Mouse (Mus musculus): Measurements from ENCODE around the gene Vmn2r117.

The Vmn2r117 gene

DNA sequence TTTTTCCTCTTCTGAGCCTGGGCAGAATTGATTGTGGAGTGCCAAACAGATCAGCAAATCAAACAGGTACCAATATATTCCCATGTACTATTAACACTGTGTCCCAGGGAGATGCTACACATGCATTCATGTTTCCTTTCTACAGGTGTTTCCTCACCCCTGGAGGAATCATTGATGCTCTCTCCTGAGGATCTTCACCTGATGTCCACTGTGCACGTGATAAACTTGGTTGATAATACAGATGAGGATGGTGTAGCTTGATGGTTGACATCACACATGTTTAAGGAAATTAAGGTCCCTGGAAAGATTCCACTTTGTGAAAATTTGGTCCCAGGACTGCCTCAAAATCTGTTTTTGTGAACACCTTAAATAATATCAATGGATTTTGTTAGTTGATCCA lies at the start of gene Vmn2r117:
Gene Vmn2r117, minus strand, starts transcription at position 101 of the 400 bp plus-strand sequence.
- in situ Hi-C loops (cut with MboI, MseI): loop anchor here (5.0 kb wide), 1 partner anchor 167 kb away; the partner anchor contains the start of gene Vmn2r114

DNA sequence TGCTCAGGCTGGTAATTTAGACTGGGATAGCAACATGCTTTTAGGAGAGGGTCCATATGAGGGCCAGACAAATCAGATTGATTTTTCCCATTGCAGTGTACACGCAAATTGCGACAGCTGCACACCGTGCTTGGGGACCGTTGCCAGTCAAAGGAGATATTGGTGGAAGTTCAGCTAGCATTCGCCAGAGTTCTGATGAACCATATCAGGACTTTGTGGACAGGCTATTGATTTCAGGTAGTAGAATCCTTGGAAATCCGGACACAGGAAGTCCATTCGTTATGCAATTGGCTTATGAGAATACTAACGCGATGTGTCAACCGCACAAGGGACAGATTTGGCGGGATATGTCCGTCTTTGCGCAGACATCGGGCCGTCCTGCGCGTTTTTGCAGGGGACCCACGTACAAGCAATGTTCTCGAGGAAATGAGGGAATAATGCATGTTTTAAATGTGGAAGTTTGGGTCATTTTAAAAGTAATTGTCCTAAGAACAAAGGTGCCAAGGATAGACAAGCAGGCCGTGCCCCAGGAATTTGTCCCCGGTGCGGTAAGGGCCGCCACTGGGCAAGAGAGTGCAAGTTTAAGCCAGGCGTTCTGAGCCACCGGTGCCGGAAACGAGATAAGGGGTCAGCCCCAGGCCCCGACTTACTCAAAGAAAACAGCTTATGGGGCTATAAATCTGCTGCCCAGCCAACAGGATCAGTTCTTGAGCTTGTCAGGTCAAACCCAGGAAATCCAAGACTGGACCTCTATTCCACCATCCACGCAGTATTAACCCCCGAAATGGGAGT lies 43.6 kb upstream of the Vmn2r117 start:
- in situ Hi-C loops (cut with MboI, MseI): loop anchor here (10.0 kb wide), 1 partner anchor 58 kb away; no protein-coding TSS in a partner anchor

DNA sequence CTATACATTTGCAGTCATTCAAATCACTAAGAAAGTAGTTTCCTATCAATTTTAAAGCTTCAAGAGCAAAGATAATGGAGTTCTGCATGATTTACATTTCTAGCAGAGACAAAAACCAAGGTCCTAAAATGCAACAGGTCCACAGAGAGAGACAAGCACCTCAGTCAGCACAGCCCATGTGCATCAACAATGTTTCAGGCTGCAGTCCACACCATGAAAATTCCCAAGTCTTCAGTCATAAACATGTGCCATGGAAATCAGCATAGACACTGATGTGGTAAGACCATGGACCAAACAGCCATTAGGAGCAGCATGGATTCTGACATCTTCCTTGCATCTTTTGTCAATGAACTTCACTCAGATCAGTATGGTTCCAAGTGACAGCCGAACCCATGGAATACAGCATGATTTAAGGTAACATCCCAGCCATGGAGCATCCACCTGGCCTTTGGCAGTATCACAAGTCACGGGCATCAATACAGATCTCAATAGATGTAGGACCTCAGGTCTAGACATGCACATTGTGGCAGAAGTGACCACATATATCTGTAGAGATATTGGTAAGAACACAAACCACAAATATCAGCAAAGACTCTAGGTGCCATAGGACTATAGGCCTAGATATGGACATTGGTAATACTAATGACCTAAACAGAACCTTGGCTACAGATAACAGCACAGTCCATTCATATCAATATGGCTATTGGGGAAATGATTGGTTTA lies 39.4 kb upstream of the Vmn2r117 start:
- in situ Hi-C loops (cut with MboI, MseI): no loop called here

DNA sequence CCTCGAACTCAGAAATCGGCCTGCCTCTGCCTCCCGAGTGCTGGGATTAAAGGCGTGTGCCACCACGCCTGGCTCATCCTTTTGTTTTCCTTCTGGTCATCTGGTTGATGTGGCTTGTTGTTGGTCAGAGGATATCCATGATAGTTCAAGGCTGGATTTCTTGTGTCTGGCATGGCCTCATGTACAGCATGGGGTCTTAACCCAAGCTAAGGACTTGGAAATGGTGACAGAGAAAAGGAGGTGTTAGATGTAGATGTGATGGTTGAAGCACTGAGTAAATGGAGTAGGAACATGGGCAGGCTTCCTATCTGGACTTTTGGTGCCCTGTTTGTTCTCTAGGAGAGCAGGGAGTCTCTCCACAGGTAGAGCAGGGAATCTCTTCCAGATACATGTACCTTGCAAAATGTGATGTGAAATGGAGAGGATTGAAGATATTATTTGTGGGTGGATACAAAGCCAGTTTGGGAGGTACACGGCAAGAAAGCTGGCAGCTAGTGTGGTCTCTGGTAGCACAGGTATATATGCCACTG lies 46.3 kb downstream of the Vmn2r117 start:
- in situ Hi-C loops (cut with MboI, MseI): no loop called here
